31 mouse cellular contexts compared by ENCODE assay signal in the genomic region with DNA sequence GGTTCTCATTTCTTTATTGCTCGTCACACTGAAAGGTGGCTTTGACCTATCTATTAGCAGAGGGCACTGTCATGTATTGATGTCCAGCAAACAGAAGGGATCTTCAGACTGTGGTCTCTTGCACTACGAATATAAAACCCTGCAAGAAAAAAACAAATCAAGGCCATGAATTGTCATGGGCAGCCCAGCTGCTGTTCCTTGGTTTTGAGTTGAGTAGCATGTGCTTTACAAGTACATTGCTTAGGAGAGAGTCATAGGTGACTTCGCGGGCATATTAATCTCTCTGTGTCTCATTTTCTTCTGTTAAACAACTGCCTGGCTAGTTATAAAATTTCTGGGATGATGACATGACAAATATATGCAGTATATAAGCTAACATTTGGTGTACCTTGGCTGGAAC.
"Had no signal": no experiment of that assay in that cellular context is flagged by ENCODE, and none has a peak within 500 bp of the region (broad histone marks: within the 10 kb centered on the region; RNA-seq: fewer than 3 reads in every experiment).

No protein-coding gene starts in this region.

- DNase-seq: left cerebral cortex, postnatal 4 days; liver; liver, embryonic 13.5 days; liver, postnatal 0 days; lung, adult 18-20 months; lung, adult 2 months; lung, embryonic 14.5 days; lung, postnatal 10 days; lung, postnatal 14 days; lung, postnatal 36 days; lung, postnatal 4 days; midbrain, embryonic 14.5 days had no signal

- ATAC-seq: liver, embryonic 12.5 days; liver, postnatal 0 days; lung, postnatal 0 days; midbrain, embryonic 15.5 days; midbrain, embryonic 16.5 days had no signal

- H3K9me3 ChIP-seq: limb, embryonic 10.5 days; limb, embryonic 12.5 days; limb, embryonic 13.5 days; limb, embryonic 15.5 days; liver, embryonic 12.5 days; liver, embryonic 13.5 days; liver, embryonic 15.5 days; lung, embryonic 15.5 days; midbrain, embryonic 10.5 days; midbrain, embryonic 12.5 days; midbrain, embryonic 15.5 days; neural tube, embryonic 12.5 days; neural tube, embryonic 13.5 days had no signal

- H3K4me2 ChIP-seq: limb, embryonic 12.5 days; limb, embryonic 13.5 days; limb, embryonic 15.5 days; liver, embryonic 11.5 days; liver, embryonic 12.5 days; liver, embryonic 13.5 days; liver, embryonic 15.5 days; lung, embryonic 14.5 days; lung, embryonic 15.5 days; midbrain, embryonic 12.5 days; midbrain, embryonic 15.5 days; neural tube, embryonic 12.5 days; neural tube, embryonic 13.5 days had no signal

- H3K27ac ChIP-seq: left cerebral cortex, adult 2 months; limb, embryonic 10.5 days; limb, embryonic 12.5 days; limb, embryonic 13.5 days; limb, embryonic 15.5 days; liver, embryonic 12.5 days; liver, embryonic 13.5 days; liver, embryonic 14.5 days; liver, embryonic 15.5 days; lung, embryonic 15.5 days; macrophage; midbrain, embryonic 10.5 days; midbrain, embryonic 12.5 days; midbrain, embryonic 15.5 days; neural tube, embryonic 12.5 days; neural tube, embryonic 13.5 days had no signal

- H3K27me3 ChIP-seq: limb, embryonic 12.5 days; limb, embryonic 13.5 days; limb, embryonic 15.5 days; liver, embryonic 12.5 days; liver, embryonic 13.5 days; liver, embryonic 15.5 days; lung, embryonic 15.5 days; midbrain, embryonic 12.5 days; midbrain, embryonic 15.5 days; neural tube, embryonic 12.5 days; neural tube, embryonic 13.5 days had no signal

- H3K4me1 ChIP-seq: limb, embryonic 10.5 days; limb, embryonic 12.5 days; limb, embryonic 13.5 days; limb, embryonic 15.5 days; liver, embryonic 12.5 days; liver, embryonic 13.5 days; liver, embryonic 15.5 days; lung, embryonic 15.5 days; midbrain, embryonic 15.5 days; neural tube, embryonic 12.5 days; neural tube, embryonic 13.5 days had no signal

- H3K4me3 ChIP-seq: left cerebral cortex, adult 2 months; limb, embryonic 10.5 days; limb, embryonic 12.5 days; limb, embryonic 13.5 days; limb, embryonic 15.5 days; liver, embryonic 12.5 days; liver, embryonic 13.5 days; liver, embryonic 15.5 days; lung, embryonic 15.5 days; megakaryocyte, embryonic 14.5 days; midbrain, embryonic 10.5 days; midbrain, embryonic 12.5 days; midbrain, embryonic 15.5 days; neural tube, embryonic 12.5 days; neural tube, embryonic 13.5 days had no signal

- H3K9ac ChIP-seq: limb, embryonic 12.5 days; limb, embryonic 13.5 days; limb, embryonic 15.5 days; liver, embryonic 12.5 days; liver, embryonic 13.5 days; liver, embryonic 14.5 days; liver, embryonic 15.5 days; liver, postnatal 0 days; lung, embryonic 14.5 days; lung, embryonic 15.5 days; midbrain, embryonic 12.5 days; midbrain, embryonic 15.5 days; neural tube, embryonic 12.5 days; neural tube, embryonic 13.5 days had no signal

- H3K36me3 ChIP-seq: limb, embryonic 10.5 days; limb, embryonic 12.5 days; limb, embryonic 13.5 days; limb, embryonic 15.5 days; liver, embryonic 12.5 days; liver, embryonic 13.5 days; liver, embryonic 15.5 days; lung, embryonic 15.5 days; midbrain, embryonic 10.5 days; midbrain, embryonic 12.5 days; midbrain, embryonic 15.5 days; neural tube, embryonic 12.5 days; neural tube, embryonic 13.5 days had no signal
